27 mouse cellular contexts compared by ENCODE assay signal in the genomic region with DNA sequence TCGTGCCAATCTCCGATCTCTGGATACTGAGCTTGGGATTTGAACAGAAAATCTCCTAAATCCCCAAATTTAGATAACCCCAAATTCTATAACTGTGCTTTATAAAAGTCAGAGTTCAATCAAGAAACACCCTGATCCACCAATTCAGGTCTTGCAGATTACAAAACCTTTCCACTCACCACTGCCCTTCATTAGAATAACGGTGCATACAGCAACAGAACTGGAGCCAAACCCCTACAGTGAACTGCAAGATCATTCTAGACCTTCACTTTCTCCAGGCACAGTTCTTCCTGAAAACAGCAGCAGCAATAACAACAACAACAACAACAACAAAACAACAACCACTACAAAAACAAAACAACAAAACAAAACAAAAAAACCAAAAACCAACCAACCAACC. TPM values are rescaled to one million over a fixed set of nuclear protein-coding genes. Genes with fewer than 3 reads are reported as not detected.
"Had no signal": no experiment of that assay in that cellular context is flagged by ENCODE, and none has a peak within 500 bp of the region (broad histone marks: within the 10 kb centered on the region; RNA-seq: fewer than 3 reads in every experiment).

No protein-coding gene starts in this region.

- H3K4me1 ChIP-seq: limb, embryonic 10.5 days; limb, embryonic 13.5 days; midbrain, embryonic 10.5 days; midbrain, embryonic 13.5 days; neural tube, embryonic 13.5 days; stomach, embryonic 15.5 days had no signal

- ATAC-seq: midbrain, embryonic 13.5 days; midbrain, embryonic 16.5 days had no signal

- H3K36me3 ChIP-seq: limb, embryonic 10.5 days; limb, embryonic 13.5 days; midbrain, embryonic 10.5 days; midbrain, embryonic 13.5 days; neural tube, embryonic 13.5 days; stomach, embryonic 15.5 days had no signal

- H3K4me2 ChIP-seq: limb, embryonic 13.5 days; midbrain, embryonic 13.5 days; neural tube, embryonic 13.5 days; stomach, embryonic 15.5 days had no signal

- H3K27ac ChIP-seq: limb, embryonic 10.5 days; limb, embryonic 13.5 days; liver, embryonic 14.5 days; midbrain, embryonic 10.5 days; midbrain, embryonic 13.5 days; neural tube, embryonic 13.5 days; stomach, embryonic 15.5 days had no signal

- H3K9ac ChIP-seq: limb, embryonic 13.5 days; liver, embryonic 14.5 days; midbrain, embryonic 13.5 days; neural tube, embryonic 13.5 days; stomach, embryonic 15.5 days had no signal

- H3K9me3 ChIP-seq: limb, embryonic 10.5 days; limb, embryonic 13.5 days; megakaryocyte, embryonic 14.5 days; midbrain, embryonic 10.5 days; midbrain, embryonic 13.5 days; neural tube, embryonic 13.5 days; stomach, embryonic 15.5 days had no signal

- H3K27me3 ChIP-seq: limb, embryonic 13.5 days; midbrain, embryonic 13.5 days; neural tube, embryonic 13.5 days; stomach, embryonic 15.5 days had no signal

- H3K4me3 ChIP-seq: limb, embryonic 10.5 days; limb, embryonic 13.5 days; midbrain, embryonic 10.5 days; midbrain, embryonic 13.5 days; myocyte; neural tube, embryonic 13.5 days; stomach, embryonic 15.5 days had no signal

- DNase-seq: kidney, adult 18-20 months; kidney, adult 9 months; kidney, postnatal 14 days; kidney, postnatal 4 days; liver; lung, adult 2 months; lung, postnatal 14 days; lung, postnatal 4 days; retina, postnatal 1 day; right cerebral cortex, postnatal 25 days; spleen, adult 18-20 months; thymus, postnatal 36 days had no signal

RNA-seq across cellular contexts. Expression of a gene that starts 25.0 kb away (rescaled TPM):
- total RNA-seq: layer of hippocampus, adult 18-20 months; layer of hippocampus, postnatal 25 days; left cerebral cortex, adult 18-20 months had no signal
- polyA plus RNA-seq: limb, embryonic 10.5 days; limb, embryonic 13.5 days; midbrain, embryonic 10.5 days; midbrain, embryonic 13.5 days; midbrain, embryonic 16.5 days; myocyte had no signal

RNA-seq across cellular contexts. Expression of a gene that starts 28.3 kb away (rescaled TPM):
- total RNA-seq: layer of hippocampus, adult 18-20 months; layer of hippocampus, postnatal 25 days; left cerebral cortex, adult 18-20 months; left cerebral cortex, postnatal 25 days had no signal
- polyA plus RNA-seq: limb, embryonic 13.5 days; midbrain, embryonic 10.5 days; midbrain, embryonic 16.5 days; neural tube, embryonic 13.5 days had no signal

RNA-seq across cellular contexts. Expression of a gene that starts 38.8 kb away (rescaled TPM):
- total RNA-seq: layer of hippocampus, adult 18-20 months; layer of hippocampus, postnatal 25 days; left cerebral cortex, postnatal 25 days had no signal
- polyA plus RNA-seq: limb, embryonic 10.5 days; lung, embryonic 16.5 days; midbrain, embryonic 10.5 days; midbrain, embryonic 13.5 days; midbrain, embryonic 16.5 days; myocyte; neural tube, embryonic 13.5 days; stomach, embryonic 15.5 days had no signal
